Mouse (Mus musculus) stomach, postnatal 0 days (tissue): ENCODE measurements around the gene Ccdc62. TPM values are rescaled to one million over a fixed set of nuclear protein-coding genes. Genes with fewer than 3 reads are reported as not detected.

Experiments used
- ATAC-seq: fragments of 200-750 bp; cut with Nextera tagmentation; 2 replicates; pipeline ENCODE4 v1.8.0; 2017; ENCODE audit not compliant: low FRiP score, low TSS enrichment
- DNase-seq: peaks from one replicate; pipeline ENCODE4 v3.0.0-alpha.2; 2016; ENCODE audit warnings: low spot score
- H3K27ac ChIP-seq: fragments of 300-500 bp; sonication (generic); replicated peaks from 2 replicates; pipeline ENCODE4 v1.5.1; 2014; ENCODE audit warnings: mild to moderate bottlenecking, control low read depth
- H3K27me3 ChIP-seq: fragments of 300-500 bp; sonication (generic); 2 replicates; pipeline ENCODE4 v1.6.1; 2014; ENCODE audit warnings: low read length; ENCODE audit not compliant: control insufficient read depth, insufficient read depth
- H3K36me3 ChIP-seq: fragments of 300-500 bp; sonication (generic); 2 replicates; pipeline ENCODE4 v1.6.1; 2014; ENCODE audit warnings: low read length, mixed read lengths; ENCODE audit not compliant: control insufficient read depth, insufficient read depth
- H3K4me1 ChIP-seq: fragments of 300-500 bp; sonication (generic); replicated peaks from 2 replicates; pipeline ENCODE4 v1.6.1; 2014; ENCODE audit warnings: antibody characterized with exemption; ENCODE audit not compliant: control insufficient read depth, insufficient read depth
- H3K4me2 ChIP-seq: fragments of 300-500 bp; sonication (generic); replicated peaks from 2 replicates; pipeline ENCODE4 v1.6.1; 2014; ENCODE audit warnings: low read depth, mild to moderate bottlenecking, control low read depth, moderate library complexity
- H3K4me3 ChIP-seq: fragments of 300-500 bp; sonication (generic); 2 replicates; pipeline ENCODE4 v1.5.1; 2014; ENCODE audit warnings: low read depth, low read length, control low read depth
- H3K9ac ChIP-seq: fragments of 300-500 bp; sonication (generic); 2 replicates; pipeline ENCODE4 v1.6.1; 2014; ENCODE audit warnings: mild to moderate bottlenecking, low read length, control low read depth, mixed read lengths
- H3K9me3 ChIP-seq: fragments of 300-500 bp; sonication (generic); 2 replicates; pipeline ENCODE4 v1.6.1; 2016; ENCODE audit warnings: low read length; ENCODE audit not compliant: control insufficient read depth
- CTCF ChIP-seq: IDR thresholded peaks from 2 replicates; pipeline ENCODE4 v1.5.1; 2016; ENCODE audit warnings: antibody characterized with exemption, low read depth, mild to moderate bottlenecking, moderate library complexity
- EP300 ChIP-seq: optimal IDR thresholded peaks from 2 replicates; pipeline ENCODE3; 2016; ENCODE audit warnings: antibody characterized with exemption
- WGBS: fragments of 180-500 bp; shearing (Covaris S2); extraction: QIAGEN DNeasy Blood & Tissue Kit; methylation state at CpG from one replicate; pipeline ENCODE4 v1.1.7; 2014; 5-methylcytosine and 5-hydroxymethylcytosine counted together
- polyA plus RNA-seq: library from polyadenylated mRNA; unstranded; fragments of >200 nt; fragmentation: Nextera tagmentation; extraction: Ambion mirVana; gene quantifications from 2 replicates; pipeline ENCODE4 v1.2.1, GENCODE M21; 2015

Gene Ccdc62
- polyA plus RNA-seq, 1 experiment from 2014 or later = 5.4 TPM

DNA sequence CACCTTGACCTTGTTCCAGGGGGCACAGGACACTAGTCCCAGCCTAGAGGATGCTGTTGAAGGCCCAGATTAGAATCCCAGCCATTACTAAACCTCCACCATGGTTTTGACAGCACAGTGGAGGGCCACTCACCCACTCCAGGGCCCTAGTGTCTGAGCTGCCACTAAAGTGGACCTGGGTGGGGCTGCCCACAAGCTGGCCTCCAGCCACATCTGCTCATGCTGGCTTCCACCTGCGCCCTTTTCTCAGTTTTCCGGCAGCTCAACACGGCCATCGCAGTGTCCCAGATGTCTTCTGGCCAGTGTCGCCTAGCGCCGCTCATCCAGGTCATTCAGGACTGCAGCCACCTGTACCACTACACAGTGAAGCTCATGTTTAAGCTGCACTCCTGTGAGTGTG lies 64.0 kb downstream of the Ccdc62 start:
- 95% methylated on average over 7 of the region's 7 CpGs for WGBS
- no peaks in the 10 kb centered on the region for H3K27me3 ChIP-seq

DNA sequence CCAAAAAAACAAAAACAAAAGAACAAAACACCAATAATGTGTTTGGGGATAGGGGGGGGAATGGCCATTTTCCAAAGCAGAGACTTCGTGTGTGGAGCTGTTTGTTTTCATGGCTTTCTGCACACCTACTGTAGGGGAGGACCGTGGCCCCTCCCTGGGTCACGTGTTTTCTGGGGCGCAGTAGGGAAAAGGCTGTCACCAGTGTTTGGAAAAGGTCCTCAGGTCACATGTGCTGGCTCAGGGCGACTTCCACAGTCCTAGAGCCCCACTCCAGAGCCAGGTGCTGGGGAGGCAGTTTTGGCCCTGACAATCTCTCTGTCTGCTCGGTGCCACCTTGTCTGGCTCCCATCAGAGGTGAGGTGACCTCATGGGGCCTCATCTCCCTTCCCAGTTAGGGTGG lies 64.9 kb downstream of the Ccdc62 start:
- Histone ChIP-seq H3K9ac (no peak overlapping the region), H3K36me3 (peaks cover under 1% of the 10 kb centered on the region; the same call in 1 of the 2 replicates), H3K27ac (no peak overlapping the region), H3K4me3 (no peak overlapping the region), H3K9me3 (no peaks in the 10 kb centered on the region), H3K27me3 (no peaks in the 10 kb centered on the region), H3K4me2 (no peak overlapping the region), H3K4me1 (peaks cover 3% of the 10 kb centered on the region; the same call in 1 of the 2 replicates)
- ATAC-seq (peak; percentile 41), DNase-seq (peak; percentile 81)
- TF ChIP-seq EP300 (no peak), CTCF (no peak)
- 65% methylated on average over 6 of the region's 6 CpGs for WGBS

More for the DNA sequence above, 64.0 kb downstream of the Ccdc62 start:
- H3K4me1 ChIP-seq = peaks cover 3% of the 10 kb centered on the region; the same call in 1 of the 2 replicates
- no peak overlapping the region for H3K27ac ChIP-seq
- DNase-seq = no peak
- H3K4me2 ChIP-seq = no peak overlapping the region
- H3K9ac ChIP-seq = no peak overlapping the region
- H3K4me3 ChIP-seq = no peak overlapping the region
- no peaks in the 10 kb centered on the region; the same call in 1 of the 2 replicates for H3K36me3 ChIP-seq
- TF ChIP-seq CTCF (no peak), EP300 (no peak)
- H3K9me3 ChIP-seq = no peaks in the 10 kb centered on the region
- ATAC-seq = no peak

DNA sequence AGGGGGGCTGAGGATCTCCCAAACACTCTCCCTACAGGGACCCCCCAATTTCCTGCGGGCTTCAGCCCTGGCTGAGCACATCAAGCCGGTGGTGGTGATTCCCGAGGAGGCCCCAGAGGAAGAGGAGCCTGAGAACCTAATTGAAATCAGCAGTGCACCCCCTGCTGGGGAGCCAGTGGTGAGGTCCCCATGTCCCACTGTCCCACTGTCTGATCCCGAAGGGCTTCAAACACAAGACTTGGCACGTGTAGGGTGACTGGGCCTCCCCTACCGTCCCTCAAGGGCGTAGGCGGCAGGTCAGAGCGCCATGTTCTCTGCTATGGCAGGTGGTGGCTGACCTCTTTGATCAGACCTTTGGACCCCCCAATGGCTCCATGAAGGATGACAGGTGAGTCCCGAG lies 65.7 kb downstream of the Ccdc62 start:
- no peaks in the 10 kb centered on the region for H3K27me3 ChIP-seq
- H3K9me3 ChIP-seq = no peaks in the 10 kb centered on the region
- H3K4me2 ChIP-seq = no peak overlapping the region
- no peak overlapping the region; the same call in 1 of the 2 replicates for H3K9ac ChIP-seq
- H3K4me3 ChIP-seq = no peak overlapping the region
- no peak for DNase-seq
- 79% methylated on average over 10 of the region's 10 CpGs for WGBS
- ATAC-seq = no peak
- H3K36me3 ChIP-seq = peaks cover 2% of the 10 kb centered on the region; the same call in 1 of the 2 replicates
- H3K27ac ChIP-seq = no peak overlapping the region
- H3K4me1 ChIP-seq = peaks cover 3% of the 10 kb centered on the region; the same call in 1 of the 2 replicates
- TF ChIP-seq EP300 (no peak), CTCF (peak; percentile 35; the same call in 1 of the 2 replicates)

DNA sequence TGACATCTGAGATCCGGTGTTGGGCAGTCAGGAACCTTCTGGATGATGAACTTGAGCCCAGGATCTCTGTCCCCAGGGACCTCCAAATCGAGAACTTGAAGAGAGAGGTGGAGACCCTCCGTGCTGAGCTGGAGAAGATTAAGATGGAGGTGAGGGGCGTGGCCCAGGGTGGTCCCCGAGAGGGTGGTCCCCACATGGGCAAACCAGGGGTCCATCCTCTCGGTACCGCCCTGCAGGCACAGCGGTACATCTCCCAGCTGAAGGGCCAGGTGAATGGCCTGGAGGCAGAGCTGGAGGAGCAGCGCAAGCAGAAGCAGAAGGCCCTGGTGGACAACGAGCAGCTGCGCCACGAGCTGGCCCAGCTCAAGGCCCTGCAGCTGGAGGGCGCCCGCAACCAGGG lies 66.2 kb downstream of the Ccdc62 start:
- Histone ChIP-seq H3K4me1 (peaks cover 3% of the 10 kb centered on the region; the same call in 1 of the 2 replicates), H3K9me3 (no peaks in the 10 kb centered on the region), H3K27ac (no peak overlapping the region), H3K4me3 (no peak overlapping the region), H3K27me3 (no peaks in the 10 kb centered on the region), H3K4me2 (no peak overlapping the region), H3K36me3 (peaks cover 3% of the 10 kb centered on the region; the same call in 1 of the 2 replicates), H3K9ac (no peak overlapping the region)
- ATAC-seq (no peak), DNase-seq (no peak)
- no peak for TF ChIP-seq EP300
- TF ChIP-seq CTCF = 0 out of 2 replicates have a peak, but pooled peaks have one; percentile 2
- 84% methylated on average over 14 of the region's 14 CpGs for WGBS

DNA sequence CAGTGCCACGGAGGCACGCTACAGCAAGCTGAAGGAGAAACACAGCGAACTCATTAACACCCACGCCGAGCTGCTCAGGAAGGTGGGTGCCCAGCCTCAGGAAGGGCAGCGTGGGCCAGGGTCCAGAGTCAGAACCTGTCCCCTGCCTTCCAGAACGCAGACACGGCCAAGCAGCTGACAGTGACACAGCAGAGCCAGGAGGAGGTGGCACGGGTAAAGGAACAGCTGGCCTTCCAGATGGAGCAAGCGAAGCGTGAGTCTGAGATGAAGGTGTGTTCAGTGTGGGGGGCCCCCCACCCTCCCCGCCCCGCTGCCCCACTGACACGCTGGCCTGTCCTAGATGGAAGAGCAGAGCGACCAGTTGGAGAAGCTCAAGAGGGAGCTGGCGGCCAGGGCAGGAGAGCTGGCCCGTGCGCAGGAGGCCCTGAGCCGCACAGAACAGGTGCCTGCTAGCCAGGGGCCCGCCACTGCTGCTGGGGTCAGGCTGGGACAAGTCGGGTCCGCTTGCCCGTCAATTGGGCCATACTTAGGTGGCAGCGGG lies 66.8 kb downstream of the Ccdc62 start:
- WGBS = 84% methylated on average over 24 of the region's 24 CpGs
- no peak for ATAC-seq
- Histone ChIP-seq H3K4me2 (no peak overlapping the region), H3K9ac (no peak overlapping the region), H3K4me1 (peaks cover 3% of the 10 kb centered on the region; the same call in 1 of the 2 replicates), H3K9me3 (no peaks in the 10 kb centered on the region), H3K4me3 (no peak overlapping the region), H3K36me3 (peaks cover 4% of the 10 kb centered on the region; the same call in 1 of the 2 replicates), H3K27me3 (no peaks in the 10 kb centered on the region), H3K27ac (no peak overlapping the region)
- no peak for DNase-seq
- no peak for TF ChIP-seq CTCF
- TF ChIP-seq EP300 = no peak

DNA sequence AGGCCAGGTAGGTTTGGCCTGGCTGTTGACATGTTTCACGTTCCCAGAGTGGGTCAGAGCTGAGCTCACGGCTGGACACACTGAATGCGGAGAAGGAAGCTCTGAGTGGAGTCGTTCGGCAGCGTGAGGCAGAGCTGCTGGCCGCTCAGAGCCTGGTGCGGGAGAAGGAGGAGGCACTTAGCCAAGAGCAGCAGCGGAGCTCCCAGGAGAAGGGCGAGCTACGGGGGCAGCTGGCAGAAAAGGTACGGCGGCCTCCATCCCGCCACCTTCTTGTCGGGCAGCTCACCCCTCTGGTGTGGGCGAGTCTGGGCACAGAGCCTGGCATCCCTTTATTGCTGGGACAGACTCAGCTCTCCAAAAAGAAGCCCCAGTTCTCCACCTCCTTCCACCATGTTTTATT lies 67.3 kb downstream of the Ccdc62 start:
- TF ChIP-seq EP300 (no peak), CTCF (no peak)
- H3K4me3 ChIP-seq = no peak overlapping the region
- no peak overlapping the region for H3K4me2 ChIP-seq
- peaks cover 4% of the 10 kb centered on the region; the same call in 1 of the 2 replicates for H3K36me3 ChIP-seq
- no peak overlapping the region for H3K9ac ChIP-seq
- H3K4me1 ChIP-seq = no peaks in the 10 kb centered on the region
- no peaks in the 10 kb centered on the region for H3K9me3 ChIP-seq
- no peaks in the 10 kb centered on the region for H3K27me3 ChIP-seq
- WGBS = 67% methylated on average over 16 of the region's 16 CpGs
- ATAC-seq = no peak
- H3K27ac ChIP-seq = no peak overlapping the region
- no peak for DNase-seq
